Mouse (Mus musculus) midbrain, postnatal 0 days (tissue): ENCODE measurements at regions not wholly inside any gene's neighbourhood (a gene's known extent, or its start where the extent isn't known, plus 50 kb on each side); places are given as distances from the start of the nearest gene placed in this dataset.

ENCODE experiments used
- ATAC-seq: fragments of 200-750 bp; cut with Nextera tagmentation; 2 replicates; pipeline ENCODE4 v1.8.0; 2017; ENCODE audit warnings: moderate number of reproducible peaks, mild to moderate bottlenecking, moderate TSS enrichment, moderate library complexity; ENCODE audit not compliant: low FRiP score
- DNase-seq: peaks from one replicate; pipeline ENCODE4 v3.0.0-alpha.2; 2015; ENCODE audit warnings: low spot score
- H3K27ac ChIP-seq: fragments of 300-500 bp; sonication (generic); 2 replicates; pipeline ENCODE4 v1.5.1; 2014; ENCODE audit warnings: low read depth, mild to moderate bottlenecking, low read length, mixed read lengths
- H3K27me3 ChIP-seq: fragments of 300-500 bp; sonication (generic); 2 replicates; pipeline ENCODE4 v1.6.1; 2014; ENCODE audit warnings: low read length, control low read depth, mixed read lengths; ENCODE audit not compliant: insufficient read depth
- H3K36me3 ChIP-seq: fragments of 300-500 bp; sonication (generic); 2 replicates; pipeline ENCODE4 v1.6.1; 2014; ENCODE audit warnings: low read length, control low read depth, mixed read lengths; ENCODE audit not compliant: insufficient read depth
- H3K4me1 ChIP-seq: fragments of 300-500 bp; sonication (generic); 2 replicates; pipeline ENCODE4 v1.6.1; 2014; ENCODE audit warnings: mild to moderate bottlenecking, control low read depth, antibody characterized with exemption, low read length, mixed read lengths; ENCODE audit not compliant: insufficient read depth
- H3K4me2 ChIP-seq: fragments of 300-500 bp; sonication (generic); 2 replicates; pipeline ENCODE4 v1.6.1; 2014; ENCODE audit warnings: low read depth, mild to moderate bottlenecking, low read length, mixed read lengths; ENCODE audit not compliant: poor library complexity, severe bottlenecking
- H3K4me3 ChIP-seq: fragments of 300-500 bp; sonication (generic); 2 replicates; pipeline ENCODE4 v1.5.1; 2014; ENCODE audit warnings: low read depth, mild to moderate bottlenecking, low read length, moderate library complexity
- H3K9ac ChIP-seq: fragments of 300-500 bp; sonication (generic); replicated peaks from 2 replicates; pipeline ENCODE4 v1.6.1; 2014; ENCODE audit warnings: mild to moderate bottlenecking, low read length, moderate library complexity, mixed read lengths; ENCODE audit not compliant: poor library complexity, severe bottlenecking
- H3K9me3 ChIP-seq: fragments of 300-500 bp; sonication (generic); 2 replicates; pipeline ENCODE4 v1.6.1; 2016; ENCODE audit warnings: low read length, control low read depth
- CTCF ChIP-seq: IDR thresholded peaks from 2 replicates; pipeline ENCODE4 v1.5.1; 2016; ENCODE audit warnings: antibody characterized with exemption, mild to moderate bottlenecking
- WGBS: fragments of 180-500 bp; shearing (Covaris S2); extraction: QIAGEN DNeasy Blood & Tissue Kit; methylation state at CpG from one replicate; pipeline ENCODE4 v1.1.7; 2014; 5-methylcytosine and 5-hydroxymethylcytosine counted together

DNA sequence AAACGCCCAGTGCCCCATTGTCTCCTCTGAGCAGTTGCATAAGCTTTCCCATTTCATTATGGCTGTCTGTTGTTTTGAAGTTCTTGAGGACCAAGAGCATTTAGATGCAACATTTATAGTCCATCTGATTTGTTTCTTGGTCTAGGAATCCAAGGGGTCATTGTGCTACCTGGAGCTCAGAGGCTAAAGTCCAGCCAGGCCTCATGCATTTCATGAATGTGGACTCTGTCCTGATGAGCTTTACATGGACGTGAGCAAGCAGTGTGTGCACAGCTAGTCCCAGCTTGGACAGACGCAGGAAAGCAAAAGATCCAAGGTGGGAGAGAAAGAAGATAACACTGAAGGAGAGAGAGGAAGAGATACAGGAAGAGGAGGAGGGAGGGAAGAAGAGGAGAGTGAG is 496.0 kb upstream of the 3110018I06Rik start:
- H3K4me2 ChIP-seq: no peak overlapping the region
- DNase-seq: no peak
- ATAC-seq: no peak
- H3K4me3 ChIP-seq: no peak overlapping the region
- H3K9me3 ChIP-seq: no peaks in the 10 kb centered on the region
- no peak overlapping the region for H3K27ac ChIP-seq
- no peaks in the 10 kb centered on the region for H3K36me3 ChIP-seq
- 72% methylated on average over 3 of the region's 3 CpGs for WGBS
- no peaks in the 10 kb centered on the region for H3K27me3 ChIP-seq
- no peaks in the 10 kb centered on the region for H3K4me1 ChIP-seq
- no peak for TF ChIP-seq CTCF
- H3K9ac ChIP-seq: no peak overlapping the region

DNA sequence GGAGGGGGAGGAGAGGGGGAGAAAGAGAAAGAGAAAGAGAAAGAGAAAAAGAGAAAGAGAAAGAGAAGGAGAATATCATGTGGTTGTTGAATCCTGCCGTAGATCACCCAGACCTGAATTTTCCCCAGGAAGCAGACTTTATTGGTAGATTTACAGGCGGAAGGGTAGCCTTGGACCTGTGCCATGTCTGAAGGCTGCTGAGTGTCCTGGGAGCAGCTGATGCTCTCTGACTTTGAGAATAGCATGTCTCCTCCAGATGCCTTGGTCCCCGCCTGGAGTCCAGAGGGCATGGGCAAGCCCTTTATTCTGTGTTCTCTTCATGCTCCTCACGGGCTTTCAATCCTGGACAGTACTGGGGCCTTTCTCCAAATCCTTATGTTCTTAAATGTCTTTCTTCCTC is 495.4 kb upstream of the 3110018I06Rik start:
- DNase-seq (no peak), ATAC-seq (no peak)
- no peak overlapping the region for H3K4me2 ChIP-seq
- H3K36me3 ChIP-seq: no peaks in the 10 kb centered on the region
- H3K4me3 ChIP-seq: no peak overlapping the region
- TF ChIP-seq CTCF: no peak
- H3K9ac ChIP-seq: no peak overlapping the region
- no peaks in the 10 kb centered on the region for H3K27me3 ChIP-seq
- no peaks in the 10 kb centered on the region for H3K4me1 ChIP-seq
- H3K9me3 ChIP-seq: no peaks in the 10 kb centered on the region
- 81% methylated on average over 4 of the region's 4 CpGs for WGBS
- no peak overlapping the region for H3K27ac ChIP-seq

DNA sequence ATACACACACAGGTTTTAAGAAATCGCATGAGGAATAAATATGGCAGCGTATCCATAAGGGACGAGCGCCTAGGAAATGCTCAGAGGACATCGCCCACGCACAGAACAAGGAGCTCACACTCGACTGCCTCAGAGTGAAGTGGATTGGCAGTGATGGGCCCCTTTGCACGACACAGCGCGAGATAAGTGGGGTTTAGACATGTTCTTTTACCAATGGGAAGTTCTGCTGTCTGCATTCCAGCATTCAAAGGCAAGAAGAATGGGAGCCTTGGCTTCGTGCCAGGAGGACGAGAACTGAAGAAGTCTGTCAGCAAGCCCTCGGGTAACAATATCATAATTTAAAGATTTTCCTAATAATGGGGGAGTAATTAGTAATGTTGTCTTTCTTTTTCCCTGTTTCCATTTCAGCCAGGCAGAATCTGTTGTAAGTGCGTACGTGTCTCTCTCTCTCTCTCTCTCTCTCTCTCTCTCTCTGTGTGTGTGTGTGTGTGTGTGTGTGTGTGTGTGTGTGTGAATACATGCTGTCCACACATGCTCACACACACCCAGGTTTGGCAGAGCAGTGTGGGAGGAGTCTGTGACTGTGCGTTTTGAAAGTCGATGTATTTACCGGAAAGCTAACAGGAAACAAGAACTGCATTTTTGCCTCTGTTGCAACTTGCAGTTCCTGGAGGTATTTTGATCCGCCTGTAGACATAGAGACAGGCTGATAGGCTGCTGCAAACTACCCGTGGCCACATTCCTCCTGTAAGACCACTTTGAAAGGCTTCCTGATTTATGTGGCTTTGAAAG is 477.2 kb upstream of the 3110018I06Rik start:
- no peaks in the 10 kb centered on the region for H3K27me3 ChIP-seq
- H3K9me3 ChIP-seq: no peaks in the 10 kb centered on the region
- no peak overlapping the region for H3K4me2 ChIP-seq
- ATAC-seq: no peak
- H3K36me3 ChIP-seq: no peaks in the 10 kb centered on the region
- no peak overlapping the region for H3K9ac ChIP-seq
- TF ChIP-seq CTCF: no peak
- no peaks in the 10 kb centered on the region for H3K4me1 ChIP-seq
- peak; percentile 29 for DNase-seq
- H3K4me3 ChIP-seq: no peak overlapping the region
- H3K27ac ChIP-seq: no peak overlapping the region
- WGBS: 56% methylated on average over 20 of the region's 20 CpGs

DNA sequence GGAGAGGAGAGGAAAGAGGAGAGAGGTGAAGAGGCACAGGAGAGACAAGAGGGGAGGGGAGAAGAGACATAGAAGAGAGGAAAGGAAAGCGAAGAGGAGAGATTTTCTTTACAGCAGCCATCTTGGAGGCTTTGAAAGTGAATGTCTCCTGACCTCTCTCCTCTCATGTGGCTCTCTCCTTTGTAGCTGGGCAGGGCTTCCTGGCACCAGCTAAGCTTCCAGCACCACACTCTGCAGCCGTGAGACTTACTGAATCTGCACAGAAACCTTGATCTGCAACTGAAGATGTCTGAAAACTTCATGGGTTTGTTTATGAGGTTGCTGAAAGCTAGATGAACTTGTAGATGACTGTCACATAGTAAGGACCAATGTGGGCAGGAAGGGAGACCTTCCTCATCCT is 471.6 kb upstream of the 3110018I06Rik start:
- ATAC-seq (no peak), DNase-seq (no peak)
- Histone ChIP-seq H3K36me3 (no peaks in the 10 kb centered on the region), H3K27ac (no peak overlapping the region), H3K9me3 (no peaks in the 10 kb centered on the region), H3K27me3 (no peaks in the 10 kb centered on the region), H3K9ac (no peak overlapping the region), H3K4me1 (no peaks in the 10 kb centered on the region), H3K4me2 (no peak overlapping the region), H3K4me3 (no peak overlapping the region)
- TF ChIP-seq CTCF: no peak
- WGBS: 79% methylated on average over 2 of the region's 2 CpGs

DNA sequence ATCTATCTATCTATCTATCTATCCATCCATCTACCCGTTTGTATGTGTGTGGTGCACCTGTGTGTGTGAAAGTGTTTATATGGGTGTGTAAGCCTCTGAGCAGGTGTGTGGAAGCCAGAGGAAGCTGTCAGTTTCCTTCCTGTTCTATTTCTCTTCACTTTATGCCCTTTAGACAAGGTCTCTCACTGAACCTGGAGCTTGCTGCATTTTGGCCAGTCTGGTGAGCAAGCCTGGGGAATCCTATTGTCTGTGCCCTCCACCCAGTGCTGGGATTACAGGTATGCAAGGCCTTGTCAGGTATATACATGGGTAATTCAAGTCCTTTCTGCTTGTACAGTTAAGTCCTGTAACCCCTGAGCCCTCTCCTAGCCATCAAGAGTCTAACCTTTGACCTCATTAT is 466.6 kb upstream of the 3110018I06Rik start:
- Histone ChIP-seq H3K9ac (no peak overlapping the region), H3K9me3 (no peaks in the 10 kb centered on the region), H3K36me3 (no peaks in the 10 kb centered on the region), H3K4me3 (no peak overlapping the region), H3K4me1 (no peaks in the 10 kb centered on the region), H3K27ac (no peak overlapping the region), H3K27me3 (0 out of 2 replicates have a peak, but pooled peaks cover 5% of the 10 kb centered on the region), H3K4me2 (no peak overlapping the region)
- no peak for ATAC-seq
- no peak for DNase-seq
- no peak for TF ChIP-seq CTCF
- 90% methylated on average over 1 of the region's 1 CpGs for WGBS

DNA sequence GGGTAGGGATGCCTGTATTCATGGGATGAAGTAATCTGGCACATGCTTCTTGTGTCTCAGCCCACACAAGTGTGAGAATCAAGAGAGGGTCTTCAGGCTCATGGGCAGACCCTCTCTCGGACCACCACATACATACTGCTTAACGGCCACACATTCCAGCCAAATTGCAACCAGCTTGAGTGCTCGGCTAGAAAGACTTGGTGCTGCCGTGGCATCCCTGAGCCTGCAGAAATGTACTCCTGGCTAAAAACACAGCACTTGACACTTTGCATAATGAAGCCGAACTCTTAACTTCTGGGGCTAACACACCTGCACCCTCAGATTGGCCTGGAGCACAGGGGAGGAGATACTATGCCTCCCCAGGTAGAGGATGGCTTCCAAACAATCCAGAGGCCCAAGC is 461.6 kb upstream of the 3110018I06Rik start:
- WGBS: 88% methylated on average over 5 of the region's 5 CpGs
- Histone ChIP-seq H3K36me3 (no peaks in the 10 kb centered on the region), H3K9me3 (no peaks in the 10 kb centered on the region), H3K4me2 (no peak overlapping the region), H3K9ac (no peak overlapping the region), H3K4me1 (0 out of 2 replicates have a peak, but pooled peaks cover 2% of the 10 kb centered on the region), H3K27ac (no peak overlapping the region), H3K27me3 (0 out of 2 replicates have a peak, but pooled peaks cover 6% of the 10 kb centered on the region), H3K4me3 (no peak overlapping the region)
- ATAC-seq (no peak), DNase-seq (no peak)
- no peak for TF ChIP-seq CTCF
